Mouse (Mus musculus) kidney, adult 2 months (tissue): ENCODE data around the gene Edc3. TPM values are rescaled to one million over a fixed set of nuclear protein-coding genes. Genes with fewer than 3 reads are reported as not detected.
"Not testable (repeated sequence)": the region's sequence is repeated elsewhere in the genome, so short reads cannot be mapped to it uniquely, and the experiment has no call there.

Source experiments
- DNase-seq: peaks from one replicate; pipeline ENCODE4 v3.0.0; 2021
- H3K27ac ChIP-seq: fragments of 200-500 bp; 2 replicates; pipeline ENCODE4 v1.5.1; 2012; ENCODE audit warnings: low read depth, low read length, control low read depth, inconsistent platforms; ENCODE audit not compliant: insufficient read depth
- H3K27me3 ChIP-seq: fragments of 200-500 bp; replicated peaks from 2 replicates; pipeline ENCODE4 v1.6.1; 2012; ENCODE audit warnings: mild to moderate bottlenecking, moderate library complexity, low read length, inconsistent platforms; ENCODE audit not compliant: control insufficient read depth, insufficient read depth
- H3K36me3 ChIP-seq: fragments of 200-500 bp; 2 replicates; pipeline ENCODE4 v1.6.1; 2012; ENCODE audit warnings: mild to moderate bottlenecking, moderate library complexity, low read length, inconsistent platforms; ENCODE audit not compliant: control insufficient read depth, insufficient read depth
- H3K4me1 ChIP-seq: fragments of 200-500 bp; 2 replicates; pipeline ENCODE4 v1.6.1; 2011; ENCODE audit warnings: low read length; ENCODE audit not compliant: control insufficient read depth, insufficient read depth
- H3K4me3 ChIP-seq: fragments of 200-500 bp; 2 replicates; pipeline ENCODE4 v1.5.1; 2011; ENCODE audit warnings: mild to moderate bottlenecking, low read depth, low read length, control low read depth; ENCODE audit not compliant: insufficient read depth
- CTCF ChIP-seq: fragments of 200-500 bp; conservative IDR thresholded peaks from 2 replicates; pipeline ENCODE4 v1.5.1; 2011; ENCODE audit warnings: low read depth, mild to moderate bottlenecking, control low read depth, low read length, moderate library complexity, mixed read lengths; ENCODE audit not compliant: insufficient read depth, insufficient read length
- POLR2A ChIP-seq: fragments of 200-500 bp; IDR thresholded peaks from one replicate; pipeline ENCODE4 v1.6.1; 2011; ENCODE audit warnings: low read depth, low read length, control low read depth
- WGBS: fragments of 180-500 bp; shearing (Covaris S2); methylation state at CpG from one replicate; pipeline ENCODE4 v1.1.7; 2018; 5-methylcytosine and 5-hydroxymethylcytosine counted together
- polyA plus RNA-seq: library from polyadenylated mRNA; depleted of rRNA; stranded (reverse); fragments of >200 nt; gene quantifications from 2 replicates; pipeline ENCODE4 v1.2.3, GENCODE M21; 2012

The Edc3 gene
- polyA plus RNA-seq, 1 experiment = 7.9 TPM

DNA sequence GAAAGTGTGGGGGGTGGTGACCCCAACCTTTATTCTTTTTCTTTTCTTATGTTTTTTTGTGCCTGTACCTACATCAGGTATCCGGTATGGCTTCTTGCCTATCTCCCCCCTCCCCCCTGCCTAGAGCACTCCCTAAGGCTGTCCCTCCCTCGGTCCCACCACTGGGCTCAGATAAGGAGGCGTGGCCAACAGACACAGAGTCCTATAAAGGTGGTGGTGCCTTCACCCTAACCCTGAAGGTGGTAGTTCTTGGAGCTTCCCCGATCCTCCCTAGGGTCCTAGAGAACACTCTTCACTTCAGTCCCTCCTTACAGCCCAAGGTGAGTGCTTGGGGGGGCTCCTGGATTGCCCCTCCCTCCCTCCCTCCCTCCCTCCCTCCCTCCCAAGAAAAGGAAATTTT, 11.0 kb upstream of the Edc3 start:
- no peak for TF ChIP-seq POLR2A
- TF ChIP-seq CTCF = no peak
- DNase-seq = no peak
- Histone ChIP-seq H3K4me1 (peaks cover 5% of the 10 kb centered on the region; the same call in 1 of the 2 replicates), H3K27ac (no peak overlapping the region), H3K4me3 (no peak overlapping the region), H3K27me3 (no peaks in the 10 kb centered on the region), H3K36me3 (no peaks in the 10 kb centered on the region)
- 54% methylated on average over 4 of the region's 4 CpGs for WGBS

- WGBS = 73% methylated on average over 1 of the region's 1 CpGs
- H3K36me3 ChIP-seq = no peaks in the 10 kb centered on the region
- TF ChIP-seq POLR2A = no peak
- H3K27me3 ChIP-seq = no peaks in the 10 kb centered on the region
- no peak overlapping the region for H3K4me3 ChIP-seq
- H3K4me1 ChIP-seq = peaks cover 5% of the 10 kb centered on the region; the same call in 1 of the 2 replicates
- H3K27ac ChIP-seq = no peak overlapping the region
- no peak for DNase-seq
Measured at GRCm38 (mm10) chr9:57698466-57699150, 9.7 kb upstream of the Edc3 start.

- Histone ChIP-seq H3K4me1 (no peaks in the 10 kb centered on the region; the same call in 1 of the 2 replicates), H3K27me3 (no peaks in the 10 kb centered on the region), H3K36me3 (no peaks in the 10 kb centered on the region), H3K27ac (no peak overlapping the region), H3K4me3 (no peak overlapping the region)
- no peak for TF ChIP-seq CTCF
- no peak for TF ChIP-seq POLR2A
- WGBS = 84% methylated on average over 3 of the region's 3 CpGs
- DNase-seq = no peak
Measured at GRCm38 (mm10) chr9:57706496-57706895, 1.8 kb upstream of the Edc3 start.

- Histone ChIP-seq H3K27me3 (no peaks in the 10 kb centered on the region), H3K4me1 (no peaks in the 10 kb centered on the region; the same call in 1 of the 2 replicates), H3K27ac (peak overlapping the region; percentile 58), H3K4me3 (peak overlapping the region; percentile 80), H3K36me3 (no peaks in the 10 kb centered on the region; the same call in 1 of the 2 replicates)
- no peak for TF ChIP-seq CTCF
- no peak for TF ChIP-seq POLR2A
- peak; percentile 40 for DNase-seq
- WGBS = 2% methylated on average over 39 of the region's 39 CpGs
Measured at GRCm38 (mm10) chr9:57708720-57709274, 457 bp downstream of the Edc3 start.

DNA sequence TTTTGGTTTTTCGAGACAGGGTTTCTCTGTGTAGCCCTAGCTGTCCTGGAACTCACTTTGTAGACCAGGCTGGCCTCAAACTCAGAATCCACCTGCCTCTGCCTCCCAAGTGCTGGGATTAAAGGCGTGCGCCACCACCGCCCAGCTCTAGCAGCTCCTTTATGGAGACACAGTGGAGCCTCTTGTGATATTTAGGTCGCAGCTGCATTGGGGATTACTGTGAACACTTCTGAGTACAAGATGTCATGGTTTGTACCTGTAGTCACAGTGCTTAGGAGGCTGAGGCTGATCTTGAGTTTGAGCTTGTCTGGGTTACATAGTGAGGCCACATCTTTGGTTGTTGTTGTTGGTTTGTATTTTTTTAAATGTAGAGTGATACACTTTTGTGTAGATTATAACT, 1.9 kb downstream of the Edc3 start:
- H3K4me1 ChIP-seq, H3K36me3 ChIP-seq, H3K27me3 ChIP-seq, H3K4me3 ChIP-seq, H3K27ac ChIP-seq, DNase-seq: not testable (repeated sequence)
- 90% methylated on average over 5 of the region's 5 CpGs for WGBS

DNA sequence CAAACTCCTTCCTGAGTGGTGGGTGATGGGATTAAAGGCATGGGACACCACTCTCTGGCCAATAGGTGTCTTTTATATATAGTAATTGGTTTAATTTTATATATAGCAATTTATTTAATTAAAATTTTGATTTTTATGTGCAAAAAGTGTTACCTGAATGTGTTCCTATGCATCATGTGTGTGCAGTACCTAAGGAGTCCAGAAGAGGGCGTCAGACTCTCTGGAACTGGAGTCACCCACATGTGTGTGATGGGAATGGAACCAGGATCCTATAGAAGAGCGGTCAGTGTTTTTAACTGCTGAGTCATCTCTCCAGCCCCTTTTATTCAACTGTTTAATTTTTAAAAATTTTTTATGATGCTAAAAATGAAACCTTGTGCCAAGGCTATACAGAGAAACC, 3.9 kb downstream of the Edc3 start:
- TF ChIP-seq POLR2A (no peak), CTCF (peak; percentile 35)
- 83% methylated on average over 2 of the region's 2 CpGs for WGBS
- peaks cover 11% of the 10 kb centered on the region for H3K36me3 ChIP-seq

GRCm38 (mm10) chr9:57718408-57718807, 10.1 kb downstream of the Edc3 start:
- TF ChIP-seq POLR2A = no peak
- TF ChIP-seq CTCF = no peak
- no peaks in the 10 kb centered on the region for H3K27me3 ChIP-seq
- peak; percentile 39 for DNase-seq
- H3K27ac ChIP-seq = no peak overlapping the region
- peaks cover 15% of the 10 kb centered on the region for H3K36me3 ChIP-seq
- H3K4me1 ChIP-seq = peaks cover 14% of the 10 kb centered on the region; the same call in 1 of the 2 replicates
- H3K4me3 ChIP-seq = no peak overlapping the region
- WGBS = 76% methylated on average over 7 of the region's 7 CpGs

More for the DNA sequence above, 3.9 kb downstream of the Edc3 start:
- Histone ChIP-seq H3K27me3 (no peaks in the 10 kb centered on the region), H3K4me3 (no peak overlapping the region), H3K4me1 (peaks cover 6% of the 10 kb centered on the region; the same call in 1 of the 2 replicates), H3K27ac (no peak overlapping the region)
- no peak for DNase-seq
